Mouse (Mus musculus) erythroblast, embryonic 14.5 days (primary cell): Measurements from ENCODE around the gene Fam229a. TPM values are rescaled to one million over a fixed set of nuclear protein-coding genes. Genes with fewer than 3 reads are reported as not detected.

Experiments
- H3K27me3 ChIP-seq: 2 replicates; pipeline ENCODE4 v1.6.1; 2012; ENCODE audit warnings: inconsistent platforms; ENCODE audit not compliant: control insufficient read depth
- H3K36me3 ChIP-seq: 2 replicates; pipeline ENCODE4 v1.6.1; 2012; ENCODE audit warnings: mild to moderate bottlenecking, inconsistent platforms; ENCODE audit not compliant: control insufficient read depth
- H3K4me1 ChIP-seq: 2 replicates; pipeline ENCODE4 v1.6.1; 2012; ENCODE audit warnings: inconsistent platforms; ENCODE audit not compliant: control insufficient read depth
- H3K4me3 ChIP-seq: replicated peaks from 2 replicates; pipeline ENCODE3; 2012; ENCODE audit warnings: moderate library complexity, mild to moderate bottlenecking, inconsistent platforms
- H3K9me3 ChIP-seq: 2 replicates; pipeline ENCODE4 v1.6.1; 2012; ENCODE audit warnings: low read length, inconsistent platforms, mixed read lengths; ENCODE audit not compliant: control insufficient read depth
- GATA1 ChIP-seq: IDR thresholded peaks from 2 replicates; pipeline ENCODE4 v1.6.1; 2012; ENCODE audit warnings: low read length, inconsistent platforms, mixed read lengths
- TAL1 ChIP-seq: IDR thresholded peaks from 3 replicates; pipeline ENCODE4 v1.6.1; 2012; ENCODE audit warnings: low read length, inconsistent platforms, mixed read lengths
- polyA plus RNA-seq: library from polyadenylated mRNA; stranded (reverse); fragments of >175 nt; gene quantifications from 2 replicates; pipeline ENCODE4 v1.2.3, GENCODE M21; 2012

Fam229a gene
- polyA plus RNA-seq, 1 experiment: 1.5 TPM

DNA sequence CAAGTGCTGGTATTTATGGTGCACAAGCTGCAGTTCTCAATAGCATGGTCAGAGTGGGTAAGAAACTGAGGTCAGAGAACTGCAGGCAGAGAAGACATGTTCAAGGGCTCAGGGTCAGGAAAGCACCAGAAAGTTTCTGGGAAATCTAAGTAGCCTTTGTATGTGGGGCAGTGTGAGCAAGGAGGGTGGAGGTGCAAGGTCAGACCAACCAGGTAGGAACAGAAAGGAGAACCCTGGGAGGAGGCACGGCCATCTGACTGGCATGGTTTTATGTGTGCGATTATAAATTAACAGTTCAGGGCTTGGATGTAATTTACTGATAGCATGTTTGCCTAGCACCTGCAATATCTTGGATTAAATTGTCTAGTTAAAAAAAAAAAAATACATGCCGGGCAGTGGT is 31.3 kb upstream of the Fam229a start:
- H3K9me3 ChIP-seq: no peaks in the 10 kb centered on the region
- TF ChIP-seq TAL1: no peak
- no peak for TF ChIP-seq GATA1
- peaks cover 47% of the 10 kb centered on the region for H3K4me1 ChIP-seq
- no peak overlapping the region for H3K4me3 ChIP-seq
- no peaks in the 10 kb centered on the region for H3K27me3 ChIP-seq
- peaks cover 29% of the 10 kb centered on the region for H3K36me3 ChIP-seq

DNA sequence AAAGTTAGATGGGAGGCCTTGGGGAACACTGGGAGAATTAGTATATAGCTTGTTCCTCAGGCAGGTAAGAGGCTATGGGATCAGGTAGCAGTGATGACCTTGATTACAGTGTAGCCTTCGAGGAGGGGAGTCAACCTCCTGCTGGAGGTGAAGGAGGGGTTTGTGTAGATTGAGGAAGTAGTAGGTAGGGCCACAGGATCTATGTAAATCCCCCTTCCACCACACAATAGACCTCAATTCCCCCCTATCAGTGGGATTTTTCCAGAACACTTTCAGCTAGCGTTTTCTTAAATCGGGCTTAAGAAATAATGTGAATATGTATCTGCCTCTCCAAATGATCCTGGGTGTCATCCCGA is 30.2 kb upstream of the Fam229a start:
- Histone ChIP-seq H3K4me1 (peaks cover 49% of the 10 kb centered on the region), H3K9me3 (no peaks in the 10 kb centered on the region), H3K36me3 (peaks cover 39% of the 10 kb centered on the region), H3K4me3 (peak overlapping the region; percentile 74), H3K27me3 (no peaks in the 10 kb centered on the region)
- TF ChIP-seq GATA1 (no peak), TAL1 (no peak)

DNA sequence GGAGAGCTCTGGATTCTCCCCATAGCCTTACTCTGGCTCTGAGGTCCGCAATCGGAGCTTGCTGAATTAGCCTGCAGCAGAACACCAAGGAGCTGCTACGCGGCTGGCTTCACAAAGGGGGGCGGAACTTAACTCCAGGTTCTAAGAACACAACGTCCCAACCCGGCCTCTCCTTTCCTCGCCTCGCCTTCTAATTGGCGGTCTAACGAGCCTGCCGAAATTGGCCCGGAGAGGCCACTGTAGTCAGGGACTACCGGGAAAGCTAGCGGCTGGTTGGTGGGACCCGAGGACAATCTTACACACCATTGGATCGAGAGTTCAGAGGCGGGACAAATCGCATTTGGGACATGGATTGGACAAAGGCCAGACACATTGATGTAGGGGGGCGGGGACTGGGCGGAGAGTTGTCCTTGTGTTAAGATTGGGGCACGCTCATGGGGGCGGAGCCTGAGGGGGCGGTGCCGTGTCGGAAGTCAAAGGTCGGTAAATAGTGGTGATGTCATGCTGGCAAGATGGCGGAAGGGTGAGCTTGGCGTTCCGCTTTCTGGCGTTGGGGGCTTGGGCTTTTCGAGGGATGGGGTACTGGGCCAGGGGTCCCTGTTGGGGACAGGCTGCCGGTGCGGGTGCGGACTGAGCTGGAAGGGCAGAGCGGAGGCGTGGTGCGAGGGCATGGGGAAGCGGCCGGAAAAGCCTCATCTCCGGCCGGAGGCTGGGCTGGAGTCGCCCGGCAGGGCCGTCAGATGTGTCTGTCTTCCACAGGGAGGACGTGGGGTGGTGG is 29.6 kb upstream of the Fam229a start, which contains the start of gene Bsdc1:
TSS of gene Bsdc1 (plus strand) at position 399 of the 778 bp plus-strand sequence.
- no peaks in the 10 kb centered on the region for H3K27me3 ChIP-seq
- H3K9me3 ChIP-seq: no peaks in the 10 kb centered on the region
- H3K4me3 ChIP-seq: peak within 1 kb of the TSS; percentile 74
- peaks cover 55% of the 10 kb centered on the region for H3K4me1 ChIP-seq
- TF ChIP-seq TAL1 (no peak), GATA1 (no peak)
- H3K36me3 ChIP-seq: peaks cover 45% of the 10 kb centered on the region

DNA sequence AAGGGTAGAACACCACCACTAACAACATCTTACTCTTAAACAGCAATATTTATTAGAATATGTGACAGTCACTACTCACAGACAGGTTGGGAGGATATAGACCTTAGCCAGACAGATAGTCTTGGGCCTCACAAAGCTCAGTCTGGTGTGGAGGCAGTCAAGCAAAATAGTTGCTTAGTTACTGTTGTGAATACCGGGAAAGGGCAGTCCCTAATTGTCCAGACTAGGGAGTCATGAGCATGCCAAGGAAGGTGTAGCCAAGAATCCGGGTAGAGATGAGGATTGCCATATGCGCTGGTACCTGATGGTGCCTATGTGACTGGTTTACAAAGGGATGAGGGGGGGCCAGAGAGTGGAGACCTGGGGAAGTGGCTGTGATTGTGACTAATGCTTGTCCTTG is 28.9 kb upstream of the Fam229a start:
- peaks cover 53% of the 10 kb centered on the region for H3K36me3 ChIP-seq
- H3K4me3 ChIP-seq: peak overlapping the region; percentile 74
- no peak for TF ChIP-seq TAL1
- no peak for TF ChIP-seq GATA1
- H3K4me1 ChIP-seq: peaks cover 61% of the 10 kb centered on the region
- H3K27me3 ChIP-seq: no peaks in the 10 kb centered on the region
- no peaks in the 10 kb centered on the region for H3K9me3 ChIP-seq

DNA sequence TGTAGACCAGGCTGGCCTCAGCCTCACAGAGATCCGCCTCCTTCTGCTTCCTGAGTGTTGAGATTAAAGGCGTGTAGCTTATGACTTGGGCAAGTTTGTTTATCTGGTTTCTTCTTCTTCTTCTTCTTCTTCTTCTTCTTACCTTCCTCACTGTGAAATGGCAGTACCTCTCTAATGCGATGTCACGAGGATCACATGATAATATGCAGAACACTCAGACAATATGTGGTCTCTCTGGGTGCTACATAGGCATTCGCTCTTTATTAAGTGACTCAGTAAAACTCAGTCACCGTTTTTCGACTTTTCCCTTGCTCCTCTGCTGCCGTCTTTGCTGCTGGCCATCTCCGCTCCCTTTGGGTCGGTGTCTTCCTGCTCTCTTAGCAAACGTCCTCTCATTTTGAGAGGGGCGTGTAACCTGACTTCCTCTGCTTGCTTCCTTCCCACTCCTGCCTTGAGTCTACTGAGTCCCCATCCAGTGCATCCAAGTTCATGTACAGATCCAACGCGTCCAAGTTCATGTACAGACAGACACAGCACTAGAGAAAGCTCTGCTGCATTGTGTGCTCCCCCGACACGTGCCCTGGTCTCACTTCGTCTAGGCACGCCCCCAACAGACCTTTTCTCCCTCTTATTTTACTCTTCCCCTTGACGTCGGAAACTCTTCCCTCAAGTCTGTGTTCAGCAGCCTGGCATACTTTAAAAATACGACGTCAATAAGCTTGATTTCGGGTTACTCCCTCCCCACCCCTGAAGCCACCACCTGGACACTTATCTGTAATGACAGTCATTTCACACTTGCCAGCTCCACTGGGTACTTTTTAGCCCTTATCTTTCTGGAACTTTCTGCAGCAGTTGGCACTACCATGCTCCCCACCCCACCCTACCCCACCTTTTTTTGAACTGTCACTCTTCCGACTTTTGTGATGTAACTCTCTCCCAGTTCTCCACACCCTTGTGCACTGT is 27.6 kb upstream of the Fam229a start:
- TF ChIP-seq TAL1 (peak; percentile 72), GATA1 (peak; percentile 89)
- H3K27me3 ChIP-seq: no peaks in the 10 kb centered on the region
- peak overlapping the region; percentile 74 for H3K4me3 ChIP-seq
- no peaks in the 10 kb centered on the region for H3K9me3 ChIP-seq
- H3K36me3 ChIP-seq: peaks cover 65% of the 10 kb centered on the region
- H3K4me1 ChIP-seq: peaks cover 65% of the 10 kb centered on the region

DNA sequence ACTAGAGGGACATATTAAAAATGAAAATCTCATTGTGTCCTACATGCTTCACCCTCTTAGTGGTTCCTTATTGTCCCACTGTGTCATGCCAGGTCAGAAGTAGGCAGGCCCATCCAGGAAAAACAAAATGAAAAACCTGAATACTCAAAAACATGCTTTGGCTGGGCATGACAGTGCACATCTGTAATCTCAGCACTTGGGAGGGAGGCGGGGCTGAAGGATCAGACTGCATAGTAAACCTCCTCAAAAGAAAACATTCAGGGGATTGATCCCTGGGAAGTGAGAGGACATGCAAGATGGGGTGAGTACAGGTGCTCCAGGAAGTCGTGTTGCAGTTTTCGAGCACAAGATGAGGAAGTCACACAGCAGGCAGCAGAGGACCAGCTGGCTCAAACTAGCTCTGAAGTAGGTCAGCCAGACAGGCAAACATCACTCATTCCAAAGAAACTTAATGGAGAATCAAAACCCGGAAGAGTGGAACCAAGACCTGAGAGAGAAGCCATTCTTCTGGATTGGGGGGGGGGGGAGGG is 26.6 kb upstream of the Fam229a start:
- Histone ChIP-seq H3K27me3 (no peaks in the 10 kb centered on the region), H3K9me3 (no peaks in the 10 kb centered on the region), H3K4me3 (peak overlapping the region; percentile 74), H3K36me3 (peaks cover 75% of the 10 kb centered on the region), H3K4me1 (peaks cover 65% of the 10 kb centered on the region)
- TF ChIP-seq GATA1 (peak; percentile 53), TAL1 (no peak)

DNA sequence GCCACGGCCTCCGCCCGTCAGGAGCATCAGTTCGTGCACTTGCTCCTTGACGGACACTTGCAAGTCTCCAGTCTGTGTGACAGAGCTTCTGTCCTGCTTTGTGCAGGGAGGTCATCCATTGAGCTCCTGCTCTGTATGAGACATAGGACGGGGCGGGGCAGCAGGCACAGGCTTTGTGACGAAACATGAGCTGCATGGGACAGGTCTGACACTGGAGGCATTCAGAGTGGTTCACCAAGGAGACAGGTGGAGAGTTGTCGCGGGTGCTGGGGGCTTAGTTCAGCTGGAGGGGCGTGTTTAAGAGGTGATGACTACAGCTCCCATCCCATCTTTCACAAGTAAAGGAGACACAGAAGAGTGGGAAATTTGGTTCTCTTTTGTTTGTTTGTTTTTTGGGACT is 14.9 kb upstream of the Fam229a start:
- no peak for TF ChIP-seq TAL1
- no peak for TF ChIP-seq GATA1
- no peaks in the 10 kb centered on the region for H3K9me3 ChIP-seq
- peaks cover 99% of the 10 kb centered on the region for H3K36me3 ChIP-seq
- peaks cover 22% of the 10 kb centered on the region for H3K4me1 ChIP-seq
- no peak overlapping the region for H3K4me3 ChIP-seq
- no peaks in the 10 kb centered on the region for H3K27me3 ChIP-seq

DNA sequence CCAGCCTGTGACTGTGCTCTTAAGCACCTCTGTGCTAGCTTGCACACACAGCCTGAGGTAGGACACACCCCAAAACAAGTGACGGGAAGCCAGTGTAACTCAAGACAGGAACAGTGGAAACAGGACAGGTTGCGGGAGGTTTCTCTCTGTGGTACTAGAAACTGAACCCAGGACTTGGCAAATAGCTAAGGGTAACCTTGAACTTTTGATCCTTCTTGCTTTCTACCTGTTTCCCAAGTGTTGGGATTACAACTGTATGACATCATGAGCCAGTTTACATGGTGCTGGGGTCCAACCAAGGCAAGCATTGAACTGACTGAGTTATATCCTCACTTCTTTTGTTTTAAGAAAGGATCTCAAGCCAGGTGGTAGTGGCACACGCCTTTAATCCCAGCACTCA is 11.1 kb upstream of the Fam229a start:
- peaks cover 99% of the 10 kb centered on the region for H3K36me3 ChIP-seq
- no peak overlapping the region for H3K4me3 ChIP-seq
- H3K4me1 ChIP-seq: peaks cover 22% of the 10 kb centered on the region
- TF ChIP-seq TAL1 (no peak), GATA1 (no peak)
- no peaks in the 10 kb centered on the region for H3K9me3 ChIP-seq
- no peaks in the 10 kb centered on the region for H3K27me3 ChIP-seq

DNA sequence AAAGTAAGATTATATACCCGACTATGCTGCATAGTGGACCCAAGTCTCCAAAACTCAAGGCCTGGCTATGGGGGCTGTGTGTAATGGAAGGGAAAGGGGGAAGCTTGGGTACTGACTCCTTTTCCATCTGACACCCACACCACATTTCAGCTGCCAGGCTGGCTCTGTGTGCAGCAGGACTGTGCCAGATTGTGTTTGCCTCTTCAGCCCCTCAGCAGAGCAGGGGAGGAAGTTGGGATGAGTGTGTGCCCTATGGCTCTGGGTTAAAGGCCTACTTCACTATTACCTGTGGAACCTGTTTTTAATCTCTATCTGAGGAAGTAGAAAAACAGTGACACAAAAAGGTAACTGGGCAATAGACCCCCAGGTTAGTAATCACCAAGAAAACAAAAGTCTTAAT is 9.9 kb upstream of the Fam229a start:
- TF ChIP-seq TAL1: no peak
- no peak for TF ChIP-seq GATA1
- Histone ChIP-seq H3K36me3 (peaks cover 100% of the 10 kb centered on the region), H3K4me3 (no peak overlapping the region), H3K4me1 (peaks cover 15% of the 10 kb centered on the region), H3K27me3 (no peaks in the 10 kb centered on the region), H3K9me3 (no peaks in the 10 kb centered on the region)
